Mouse (Mus musculus): ENCODE results near the gene Fndc5.

The Fndc5 gene

GRCm38 (mm10) chr4:129124652-129125146, 12.1 kb upstream of the Fndc5 start:
- DNase-seq (ENCODE audit: low spot score in 2 of 2), result no peak

- no peak for DNase-seq (ENCODE audit: low spot score in 2 of 2)
Measured at GRCm38 (mm10) chr4:129125736-129126451, 10.9 kb upstream of the Fndc5 start.

GRCm38 (mm10) chr4:129128582-129129338, 8.0 kb upstream of the Fndc5 start:
- no peak for DNase-seq (ENCODE audit: low spot score in 2 of 2)

GRCm38 (mm10) chr4:129129387-129129786, 7.4 kb upstream of the Fndc5 start:
- no peak for DNase-seq (ENCODE audit: low spot score in 2 of 2)

GRCm38 (mm10) chr4:129130149-129130548, 6.7 kb upstream of the Fndc5 start:
- peak in 1 of 2 experiments; percentile 58 for DNase-seq (ENCODE audit: low spot score in 2 of 2)

GRCm38 (mm10) chr4:129130755-129131303, 6.0 kb upstream of the Fndc5 start:
- DNase-seq (ENCODE audit: low spot score in 2 of 2), result no peak

- DNase-seq (ENCODE audit: low spot score in 2 of 2), result peak; percentile 66 to 84
Measured at GRCm38 (mm10) chr4:129134799-129135585, 1.8 kb upstream of the Fndc5 start.

- no peak for DNase-seq (ENCODE audit: low spot score in 2 of 2)
Measured at GRCm38 (mm10) chr4:129135637-129136036, 1.2 kb upstream of the Fndc5 start.

GRCm38 (mm10) chr4:129136189-129136578, 615 bp upstream of the Fndc5 start:
- no peak for DNase-seq (ENCODE audit: low spot score in 2 of 2)

GRCm38 (mm10) chr4:129137392-129138321, 858 bp downstream of the Fndc5 start:
- DNase-seq (ENCODE audit: low spot score in 2 of 2), result no peak

GRCm38 (mm10) chr4:129139642-129140041, 2.8 kb downstream of the Fndc5 start:
- DNase-seq (ENCODE audit: low spot score in 2 of 2), result peak in 1 of 2 experiments; percentile 60

- no peak for DNase-seq (ENCODE audit: low spot score in 2 of 2)
Measured at GRCm38 (mm10) chr4:129140808-129141207, 4.0 kb downstream of the Fndc5 start.

GRCm38 (mm10) chr4:129141560-129142438, 5.0 kb downstream of the Fndc5 start:
- no peak for DNase-seq (ENCODE audit: low spot score in 2 of 2)

GRCm38 (mm10) chr4:129142439-129143045, 5.7 kb downstream of the Fndc5 start:
- DNase-seq (ENCODE audit: low spot score in 2 of 2), result no peak

GRCm38 (mm10) chr4:129143509-129143908, 6.7 kb downstream of the Fndc5 start:
- no peak for DNase-seq (ENCODE audit: low spot score in 2 of 2)

- DNase-seq (ENCODE audit: low spot score in 2 of 2), result no peak
Measured at GRCm38 (mm10) chr4:129144401-129145367, 7.9 kb downstream of the Fndc5 start.

- DNase-seq (ENCODE audit: low spot score in 2 of 2), result no peak
Measured at GRCm38 (mm10) chr4:129145411-129145810, 8.6 kb downstream of the Fndc5 start.

GRCm38 (mm10) chr4:129145943-129146342, 9.1 kb downstream of the Fndc5 start:
- DNase-seq (ENCODE audit: low spot score in 2 of 2), result no peak

Measured in spleen, postnatal 10 days (tissue).